Mouse (Mus musculus) midbrain, postnatal 0 days (tissue): ENCODE measurements at regions not wholly inside any gene's neighbourhood (a gene's known extent, or its start where the extent isn't known, plus 50 kb on each side); places are given as distances from the start of the nearest gene placed in this dataset.

ENCODE experiments used
- ATAC-seq: fragments of 200-750 bp; cut with Nextera tagmentation; 2 replicates; pipeline ENCODE4 v1.8.0; 2017; ENCODE audit warnings: moderate number of reproducible peaks, mild to moderate bottlenecking, moderate TSS enrichment, moderate library complexity; ENCODE audit not compliant: low FRiP score
- DNase-seq: peaks from one replicate; pipeline ENCODE4 v3.0.0-alpha.2; 2015; ENCODE audit warnings: low spot score
- H3K27ac ChIP-seq: fragments of 300-500 bp; sonication (generic); 2 replicates; pipeline ENCODE4 v1.5.1; 2014; ENCODE audit warnings: low read depth, mild to moderate bottlenecking, low read length, mixed read lengths
- H3K27me3 ChIP-seq: fragments of 300-500 bp; sonication (generic); 2 replicates; pipeline ENCODE4 v1.6.1; 2014; ENCODE audit warnings: low read length, control low read depth, mixed read lengths; ENCODE audit not compliant: insufficient read depth
- H3K36me3 ChIP-seq: fragments of 300-500 bp; sonication (generic); 2 replicates; pipeline ENCODE4 v1.6.1; 2014; ENCODE audit warnings: low read length, control low read depth, mixed read lengths; ENCODE audit not compliant: insufficient read depth
- H3K4me1 ChIP-seq: fragments of 300-500 bp; sonication (generic); 2 replicates; pipeline ENCODE4 v1.6.1; 2014; ENCODE audit warnings: mild to moderate bottlenecking, control low read depth, antibody characterized with exemption, low read length, mixed read lengths; ENCODE audit not compliant: insufficient read depth
- H3K4me2 ChIP-seq: fragments of 300-500 bp; sonication (generic); 2 replicates; pipeline ENCODE4 v1.6.1; 2014; ENCODE audit warnings: low read depth, mild to moderate bottlenecking, low read length, mixed read lengths; ENCODE audit not compliant: poor library complexity, severe bottlenecking
- H3K4me3 ChIP-seq: fragments of 300-500 bp; sonication (generic); 2 replicates; pipeline ENCODE4 v1.5.1; 2014; ENCODE audit warnings: low read depth, mild to moderate bottlenecking, low read length, moderate library complexity
- H3K9ac ChIP-seq: fragments of 300-500 bp; sonication (generic); replicated peaks from 2 replicates; pipeline ENCODE4 v1.6.1; 2014; ENCODE audit warnings: mild to moderate bottlenecking, low read length, moderate library complexity, mixed read lengths; ENCODE audit not compliant: poor library complexity, severe bottlenecking
- H3K9me3 ChIP-seq: fragments of 300-500 bp; sonication (generic); 2 replicates; pipeline ENCODE4 v1.6.1; 2016; ENCODE audit warnings: low read length, control low read depth
- CTCF ChIP-seq: IDR thresholded peaks from 2 replicates; pipeline ENCODE4 v1.5.1; 2016; ENCODE audit warnings: antibody characterized with exemption, mild to moderate bottlenecking
- WGBS: fragments of 180-500 bp; shearing (Covaris S2); extraction: QIAGEN DNeasy Blood & Tissue Kit; methylation state at CpG from one replicate; pipeline ENCODE4 v1.1.7; 2014; 5-methylcytosine and 5-hydroxymethylcytosine counted together

- Histone ChIP-seq H3K9ac (no peak overlapping the region), H3K4me2 (no peak overlapping the region), H3K4me3 (no peak overlapping the region), H3K4me1 (no peaks in the 10 kb centered on the region), H3K36me3 (no peaks in the 10 kb centered on the region), H3K9me3 (no peaks in the 10 kb centered on the region), H3K27ac (no peak overlapping the region), H3K27me3 (no peaks in the 10 kb centered on the region)
- DNase-seq (no peak), ATAC-seq (no peak)
- 96% methylated on average over 4 of the region's 4 CpGs for WGBS
- TF ChIP-seq CTCF = no peak
These were observed 126.4 kb upstream of the Cnr1 start for GRCm38 (mm10) chr4:33797964-33798363.

GRCm38 (mm10) chr4:33798654-33799053 lies 125.7 kb upstream of the Cnr1 start:
- Histone ChIP-seq H3K4me2 (no peak overlapping the region), H3K27ac (no peak overlapping the region), H3K36me3 (no peaks in the 10 kb centered on the region), H3K9me3 (no peaks in the 10 kb centered on the region), H3K4me1 (no peaks in the 10 kb centered on the region), H3K4me3 (no peak overlapping the region), H3K27me3 (no peaks in the 10 kb centered on the region), H3K9ac (no peak overlapping the region)
- no peak for TF ChIP-seq CTCF
- 65% methylated on average over 6 of the region's 6 CpGs for WGBS
- no peak for ATAC-seq
- DNase-seq = no peak

- Histone ChIP-seq H3K36me3 (no peaks in the 10 kb centered on the region), H3K27me3 (no peaks in the 10 kb centered on the region), H3K4me2 (0 out of 2 replicates have a peak overlapping the region, but pooled peaks have one; percentile 10), H3K27ac (no peak overlapping the region), H3K4me3 (no peak overlapping the region), H3K4me1 (no peaks in the 10 kb centered on the region), H3K9me3 (no peaks in the 10 kb centered on the region), H3K9ac (no peak overlapping the region)
- TF ChIP-seq CTCF = peak; percentile 49
- DNase-seq (peak; percentile 45), ATAC-seq (no peak)
- WGBS = 29% methylated on average over 6 of the region's 6 CpGs
These were observed 125.3 kb upstream of the Cnr1 start for GRCm38 (mm10) chr4:33799110-33799509.

GRCm38 (mm10) chr4:33799831-33800230 lies 124.6 kb upstream of the Cnr1 start:
- Histone ChIP-seq H3K27ac (no peak overlapping the region), H3K9ac (no peak overlapping the region), H3K4me1 (no peaks in the 10 kb centered on the region), H3K4me2 (no peak overlapping the region), H3K4me3 (no peak overlapping the region), H3K9me3 (no peaks in the 10 kb centered on the region), H3K36me3 (no peaks in the 10 kb centered on the region), H3K27me3 (no peaks in the 10 kb centered on the region)
- no peak for TF ChIP-seq CTCF
- WGBS = 60% methylated on average over 1 of the region's 1 CpGs
- DNase-seq (peak; percentile 48), ATAC-seq (no peak)

GRCm38 (mm10) chr4:33812338-33812737 lies 112.1 kb upstream of the Cnr1 start:
- no peaks in the 10 kb centered on the region for H3K27me3 ChIP-seq
- H3K9ac ChIP-seq = no peak overlapping the region
- WGBS = 74% methylated on average over 1 of the region's 1 CpGs

GRCm38 (mm10) chr4:33823850-33824249 lies 100.5 kb upstream of the Cnr1 start:
- Histone ChIP-seq H3K9me3 (no peaks in the 10 kb centered on the region), H3K4me2 (no peak overlapping the region), H3K9ac (no peak overlapping the region), H3K27me3 (no peaks in the 10 kb centered on the region), H3K4me1 (no peaks in the 10 kb centered on the region), H3K4me3 (no peak overlapping the region), H3K27ac (no peak overlapping the region), H3K36me3 (no peaks in the 10 kb centered on the region)
- WGBS = 6% methylated on average over 5 of the region's 5 CpGs
- TF ChIP-seq CTCF = no peak
- DNase-seq = no peak
- no peak for ATAC-seq

More at GRCm38 (mm10) chr4:33812338-33812737, 112.1 kb upstream of the Cnr1 start:
- DNase-seq = no peak
- Histone ChIP-seq H3K4me3 (no peak overlapping the region), H3K36me3 (no peaks in the 10 kb centered on the region), H3K4me2 (no peak overlapping the region), H3K4me1 (no peaks in the 10 kb centered on the region), H3K9me3 (no peaks in the 10 kb centered on the region), H3K27ac (no peak overlapping the region)
- no peak for TF ChIP-seq CTCF
- ATAC-seq = no peak
